Mouse (Mus musculus): ENCODE results near the gene Tmem30b.
"Not testable (repeated sequence)": the region's sequence is repeated elsewhere in the genome, so short reads cannot be mapped to it uniquely, and the experiment has no call there.

The Tmem30b gene

DNA sequence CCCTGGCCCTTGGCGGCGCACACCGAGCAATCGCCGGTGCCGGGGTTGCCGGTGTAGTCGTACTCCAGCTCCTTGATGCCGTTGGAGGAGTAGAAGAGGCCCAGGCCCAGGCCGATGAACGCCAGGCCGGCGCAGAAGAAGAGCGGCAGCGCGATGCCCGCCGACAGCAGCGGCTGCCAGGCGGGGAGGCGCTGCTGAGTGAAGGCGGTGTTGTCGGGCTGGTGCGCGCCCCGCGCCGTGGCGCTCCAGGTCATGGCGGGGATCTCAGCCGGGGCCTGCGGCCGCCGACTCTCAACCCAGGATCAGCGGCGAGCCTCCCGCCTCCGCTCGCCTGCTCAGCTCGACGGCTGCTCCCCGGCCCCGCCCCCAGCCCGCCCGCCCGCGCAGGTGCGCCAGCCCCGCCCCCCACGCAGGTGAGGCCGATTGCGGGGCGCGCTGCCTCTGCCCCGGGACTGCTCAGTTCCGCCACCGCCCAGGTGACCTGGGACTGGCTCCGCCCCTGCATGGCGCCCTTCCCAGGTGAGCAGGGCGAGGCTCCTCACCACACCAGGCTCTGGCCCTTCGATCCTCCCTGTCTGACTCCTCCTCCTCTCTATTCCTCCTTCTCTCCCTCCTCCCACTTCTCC is at the start of gene Tmem30b:
TSS of gene Tmem30b (minus strand) at position 307 of the 626 bp plus-strand sequence.
- DNase-seq (ENCODE audit: low spot score in 2 of 2) = no peak

DNA sequence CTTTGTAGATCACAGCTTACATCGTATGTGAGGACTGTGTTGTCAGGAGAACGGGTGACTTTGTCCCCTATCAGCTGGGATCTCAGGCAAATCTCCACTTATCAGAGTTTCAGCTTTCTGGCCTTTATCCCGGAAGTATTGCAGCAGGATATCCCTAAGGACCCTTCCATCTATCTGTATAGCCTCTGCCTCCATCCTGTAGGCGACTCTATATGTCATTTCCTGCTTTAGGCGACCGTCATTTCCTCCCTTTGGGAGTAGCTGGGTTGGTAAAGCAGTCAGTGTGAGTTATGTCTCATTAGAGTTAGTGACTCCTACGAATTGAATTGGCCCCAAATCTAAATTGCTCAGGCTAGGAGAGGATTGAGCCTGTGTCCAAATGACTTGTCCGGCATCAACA is 49.0 kb upstream of the Tmem30b start:
- DNase-seq (ENCODE audit: low spot score in 2 of 2) = no peak

GRCm38 (mm10) chr12:73594177-73594745 is 48.1 kb upstream of the Tmem30b start:
- no peak for DNase-seq (ENCODE audit: low spot score in 2 of 2)

DNA sequence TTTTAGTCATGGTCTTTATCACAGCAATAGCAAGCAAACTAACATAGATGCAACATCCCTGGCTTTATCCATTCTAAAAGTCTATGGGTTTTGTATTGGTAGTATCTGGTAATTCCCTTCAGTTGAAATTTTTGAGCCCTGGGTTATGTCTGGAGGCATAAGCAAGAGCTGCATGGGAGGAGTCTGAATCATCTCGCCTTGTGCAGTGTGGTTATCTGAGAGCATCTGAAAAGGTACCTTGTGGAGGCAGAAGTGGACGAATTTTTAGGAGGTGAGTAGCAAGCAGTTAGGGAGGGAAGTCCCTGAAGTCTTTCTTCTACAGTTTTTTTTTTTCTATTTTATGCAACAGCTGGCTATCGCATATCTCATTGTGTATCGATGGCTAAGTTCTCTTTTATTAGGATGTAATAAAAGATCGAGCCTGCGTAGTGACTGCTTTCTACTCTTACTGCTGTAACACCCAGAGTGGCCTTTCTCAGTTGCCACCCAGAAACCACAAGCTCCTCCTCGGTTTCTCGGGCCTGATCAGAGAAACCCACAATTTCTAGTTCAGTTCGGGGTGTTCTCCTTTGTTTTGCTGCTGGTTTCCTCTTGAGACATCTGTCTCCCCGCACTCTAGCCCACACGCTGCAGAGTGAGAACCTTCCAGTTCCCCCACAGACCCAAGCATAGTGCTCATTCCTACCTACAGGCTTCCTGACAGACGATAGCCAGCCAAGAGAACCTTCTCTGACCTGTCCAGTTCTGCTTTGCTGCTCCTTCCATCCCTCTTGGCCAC is 47.0 kb upstream of the Tmem30b start:
- no peak for DNase-seq (ENCODE audit: low spot score in 2 of 2)

- DNase-seq (ENCODE audit: low spot score in 2 of 2) = no peak
Observed at GRCm38 (mm10) chr12:73591625-73592024, 45.4 kb upstream of the Tmem30b start.

GRCm38 (mm10) chr12:73590627-73591276 is 44.6 kb upstream of the Tmem30b start:
- no peak for DNase-seq (ENCODE audit: low spot score in 2 of 2)

GRCm38 (mm10) chr12:73587262-73587661 is 41.1 kb upstream of the Tmem30b start:
- no peak for DNase-seq (ENCODE audit: low spot score in 2 of 2)

DNA sequence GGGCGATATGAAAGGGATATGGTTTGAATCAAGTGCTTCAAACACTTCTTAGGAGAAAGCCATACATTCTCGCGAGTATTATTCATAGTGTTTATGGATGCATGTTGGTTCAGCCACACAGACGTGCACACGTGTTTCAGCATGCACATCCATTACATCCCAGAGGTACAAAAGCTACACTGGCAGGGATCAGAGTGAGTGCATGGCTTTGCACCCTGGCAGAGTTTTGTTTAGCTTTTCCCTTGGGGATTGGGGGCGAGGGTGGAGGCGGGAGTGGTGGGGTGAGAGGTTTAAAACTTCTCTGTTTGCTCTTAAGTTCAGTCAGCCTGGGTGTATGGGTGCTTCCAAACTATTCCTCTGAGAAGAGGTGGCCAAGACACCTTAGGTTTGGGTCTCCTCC is 39.7 kb upstream of the Tmem30b start:
- no peak for DNase-seq (ENCODE audit: low spot score in 2 of 2)

GRCm38 (mm10) chr12:73585241-73585801 is 39.1 kb upstream of the Tmem30b start:
- DNase-seq (ENCODE audit: low spot score in 2 of 2) = no peak

DNA sequence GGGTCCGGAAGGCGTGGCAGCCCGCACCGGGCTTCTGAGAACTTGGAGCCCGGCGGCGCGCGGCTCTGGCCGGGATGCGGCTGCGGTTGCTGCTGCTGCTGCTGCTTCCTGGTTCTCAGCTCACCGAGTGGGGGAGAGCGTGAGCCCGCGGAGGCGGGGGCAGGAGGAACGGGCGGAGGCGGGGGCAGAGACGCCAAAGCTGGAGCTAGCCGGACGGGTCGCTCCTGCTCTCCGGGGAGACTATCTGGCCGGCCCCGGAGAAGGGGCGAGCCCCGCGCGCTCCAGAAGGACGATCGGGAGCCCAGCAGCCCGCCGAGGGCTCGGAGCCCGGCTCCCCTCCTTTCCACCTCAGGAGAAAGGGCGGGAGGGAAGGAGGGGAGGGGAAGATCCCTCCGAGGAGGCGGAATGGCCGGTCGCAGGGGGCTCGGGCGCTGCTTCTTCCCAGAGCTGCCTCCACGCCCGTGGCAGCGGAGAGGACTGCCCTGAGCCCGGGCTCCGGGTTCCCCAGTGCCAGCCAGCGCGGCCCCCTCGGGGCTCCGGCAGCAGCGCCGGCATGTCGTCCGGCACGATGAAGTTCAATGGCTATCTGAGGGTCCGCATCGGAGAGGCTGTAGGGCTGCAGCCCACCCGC is 38.5 kb upstream of the Tmem30b start, which contains the start of gene Prkch:
TSS of gene Prkch (plus strand) at position 187 of the 631 bp plus-strand sequence.
- peak in 1 of 2 experiments; percentile 50 for DNase-seq (ENCODE audit: low spot score in 2 of 2)

DNA sequence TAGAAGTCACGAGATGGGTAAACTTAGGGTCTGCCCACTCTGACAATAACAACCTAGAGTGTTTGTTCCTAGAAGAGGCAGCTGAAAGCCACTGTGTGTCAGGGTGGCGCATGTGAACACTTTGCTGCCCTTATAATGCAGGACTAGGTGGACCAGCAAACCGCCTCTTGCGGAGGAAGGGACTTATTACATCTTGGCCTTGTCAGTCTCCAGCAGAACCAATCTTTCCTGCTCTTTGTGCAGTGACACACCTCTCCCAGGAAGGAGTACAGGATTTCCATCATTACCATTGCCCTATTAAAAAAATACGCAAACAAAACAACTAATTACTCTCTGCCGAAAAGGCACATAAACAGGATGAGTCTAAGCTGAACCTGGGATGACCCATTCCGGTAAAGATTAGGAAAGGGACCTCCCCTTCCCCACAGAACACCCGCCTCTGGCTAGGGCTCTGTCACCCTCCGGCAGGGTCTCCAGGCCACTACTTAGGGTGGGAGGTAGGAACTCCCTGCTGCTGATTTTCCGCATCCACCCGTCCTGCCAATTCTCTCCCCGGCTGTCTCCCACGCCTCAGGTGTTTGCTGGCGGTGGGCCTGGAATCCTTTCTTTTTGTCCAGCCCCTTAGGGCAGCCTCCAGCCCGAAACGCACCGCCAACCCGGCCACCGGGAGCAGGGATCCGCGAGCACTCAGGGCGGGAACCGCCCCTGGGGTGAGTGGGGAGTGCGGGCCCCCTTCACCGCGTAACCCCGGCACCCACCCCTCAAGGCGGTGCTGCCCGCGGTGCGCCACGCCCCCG is 37.8 kb upstream of the Tmem30b start:
- no peak for DNase-seq (ENCODE audit: low spot score in 2 of 2)

GRCm38 (mm10) chr12:73583318-73583717 is 37.1 kb upstream of the Tmem30b start:
- no peak for DNase-seq (ENCODE audit: low spot score in 2 of 2)

- DNase-seq (ENCODE audit: low spot score in 2 of 2) = no peak
Observed at GRCm38 (mm10) chr12:73580811-73581210, 34.6 kb upstream of the Tmem30b start.

DNA sequence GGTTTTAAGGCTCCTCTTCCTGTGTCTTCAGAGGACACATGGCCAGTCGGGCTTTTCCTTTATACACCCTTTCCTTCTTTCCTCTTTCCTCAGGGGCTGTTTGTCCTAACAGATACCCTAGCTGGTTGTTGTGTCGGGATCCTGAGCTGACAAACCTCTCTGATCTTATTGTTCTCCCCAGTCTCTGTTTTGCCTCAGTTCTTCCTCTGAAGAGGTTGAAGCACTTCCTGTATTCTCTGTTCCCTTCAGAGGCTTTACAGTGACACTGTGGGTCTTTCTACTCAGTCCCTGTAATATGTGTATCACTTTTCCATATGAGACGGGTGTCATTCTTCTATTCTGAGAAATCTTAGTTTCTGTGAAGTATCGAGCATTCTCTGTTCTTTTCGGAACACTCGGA is 31.9 kb upstream of the Tmem30b start:
- DNase-seq (ENCODE audit: low spot score in 2 of 2) = no peak

- DNase-seq (ENCODE audit: low spot score in 2 of 2) = no peak
Observed at GRCm38 (mm10) chr12:73574632-73575031, 28.4 kb upstream of the Tmem30b start.

GRCm38 (mm10) chr12:73565620-73565969 is 19.4 kb upstream of the Tmem30b start:
- no peak for DNase-seq (ENCODE audit: low spot score in 2 of 2)

- DNase-seq (ENCODE audit: low spot score in 2 of 2) = no peak
Observed at GRCm38 (mm10) chr12:73564795-73565619, 18.8 kb upstream of the Tmem30b start.

DNA sequence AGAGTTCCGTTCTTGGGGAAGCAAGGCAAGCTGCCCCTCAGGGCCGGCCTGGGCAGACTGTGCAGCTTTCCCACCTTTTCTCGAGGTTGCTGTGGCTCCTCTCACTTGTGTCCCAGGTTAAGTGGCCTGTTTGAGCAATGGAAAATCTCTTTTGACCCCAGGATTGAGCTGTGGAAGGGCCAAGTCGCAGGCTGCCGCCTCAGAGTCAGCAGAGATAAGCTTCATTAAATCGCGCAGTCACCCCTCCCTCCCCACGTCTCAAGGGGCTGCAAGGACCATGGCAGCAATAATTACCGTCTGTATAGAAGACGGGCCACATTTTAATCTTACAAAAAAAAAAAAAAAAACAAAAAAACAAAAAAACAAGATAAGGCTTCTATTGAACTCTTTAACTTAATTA is 18.0 kb upstream of the Tmem30b start:
- no peak for DNase-seq (ENCODE audit: low spot score in 2 of 2)

DNA sequence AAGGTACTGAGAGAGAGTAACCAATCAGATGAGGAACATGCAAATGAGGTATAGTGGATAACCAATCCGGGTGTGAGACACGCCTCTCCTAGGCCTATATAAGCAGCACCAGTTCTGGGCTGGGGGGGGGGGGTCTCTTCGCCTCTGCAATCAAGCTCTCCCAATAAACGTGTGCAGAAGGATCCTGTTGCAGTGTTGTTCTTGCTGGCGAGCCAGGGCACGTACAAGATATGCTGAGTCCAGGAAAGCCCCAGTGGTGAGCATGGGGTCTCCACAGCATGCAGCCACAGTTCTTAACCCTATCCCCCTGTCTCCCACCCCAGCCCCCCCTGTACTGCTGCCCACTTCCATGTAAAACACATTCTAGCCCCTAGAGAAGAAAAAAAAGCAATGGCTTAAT is 16.9 kb upstream of the Tmem30b start:
- DNase-seq (ENCODE audit: low spot score in 2 of 2) = not testable (repeated sequence)

GRCm38 (mm10) chr12:73560091-73560490 is 13.9 kb upstream of the Tmem30b start:
- no peak for DNase-seq (ENCODE audit: low spot score in 2 of 2)

All from frontal cortex, postnatal 25 days (tissue).